Mouse (Mus musculus): ENCODE measurements around the gene Lrrc8d. TPM values are rescaled to one million over a fixed set of nuclear protein-coding genes. Genes with fewer than 3 reads are reported as not detected.
"Not testable (repeated sequence)": the region's sequence is repeated elsewhere in the genome, so short reads cannot be mapped to it uniquely, and the experiment has no call there.

Gene Lrrc8d
- polyA plus RNA-seq, 1 experiment from 2014 or later, result 24.4 TPM

- WGBS, result 86% methylated on average over 10 of the region's 10 CpGs
- Histone ChIP-seq H3K4me3 (no peak overlapping the region), H3K27me3 (ENCODE audit: insufficient read depth, poor library complexity, severe bottlenecking) (no peaks in the 10 kb centered on the region), H3K4me1 (replicated peaks) (no peaks in the 10 kb centered on the region), H3K27ac (no peak overlapping the region), H3K36me3 (no peaks in the 10 kb centered on the region), H3K9me3 (no peaks in the 10 kb centered on the region)
- DNase-seq (ENCODE audit: low spot score), result no peak
Observed at GRCm38 (mm10) chr5:105844044-105844753, 144.4 kb downstream of the Lrrc8d start.

- Histone ChIP-seq H3K9me3 (no peaks in the 10 kb centered on the region), H3K36me3 (no peaks in the 10 kb centered on the region), H3K4me1 (replicated peaks) (no peaks in the 10 kb centered on the region), H3K27me3 (ENCODE audit: insufficient read depth, poor library complexity, severe bottlenecking) (no peaks in the 10 kb centered on the region), H3K4me3 (no peak overlapping the region), H3K27ac (no peak overlapping the region)
- DNase-seq (ENCODE audit: low spot score), result no peak
- 91% methylated on average over 2 of the region's 2 CpGs for WGBS
Observed at GRCm38 (mm10) chr5:105845041-105845440, 145.3 kb downstream of the Lrrc8d start.

- Histone ChIP-seq H3K27ac (no peak overlapping the region), H3K36me3 (no peaks in the 10 kb centered on the region), H3K27me3 (ENCODE audit: insufficient read depth, poor library complexity, severe bottlenecking) (no peaks in the 10 kb centered on the region), H3K4me1 (replicated peaks) (no peaks in the 10 kb centered on the region), H3K4me3 (no peak overlapping the region), H3K9me3 (no peaks in the 10 kb centered on the region)
- no peak for DNase-seq (ENCODE audit: low spot score)
- WGBS, result 90% methylated on average over 8 of the region's 8 CpGs
Observed at GRCm38 (mm10) chr5:105847726-105848125, 148.0 kb downstream of the Lrrc8d start.

- Histone ChIP-seq H3K27me3 (ENCODE audit: insufficient read depth, poor library complexity, severe bottlenecking) (no peaks in the 10 kb centered on the region), H3K4me1 (replicated peaks) (no peaks in the 10 kb centered on the region), H3K4me3 (no peak overlapping the region), H3K9me3 (no peaks in the 10 kb centered on the region), H3K27ac (no peak overlapping the region), H3K36me3 (no peaks in the 10 kb centered on the region)
- no peak for DNase-seq (ENCODE audit: low spot score)
- 83% methylated on average over 4 of the region's 4 CpGs for WGBS
Observed at GRCm38 (mm10) chr5:105849222-105849621, 149.5 kb downstream of the Lrrc8d start.

- H3K4me1 ChIP-seq (replicated peaks), result no peaks in the 10 kb centered on the region
- no peak overlapping the region for H3K27ac ChIP-seq
- no peaks in the 10 kb centered on the region for H3K9me3 ChIP-seq
- H3K27me3 ChIP-seq (ENCODE audit: insufficient read depth, poor library complexity, severe bottlenecking), result no peaks in the 10 kb centered on the region
- 82% methylated on average over 3 of the region's 3 CpGs for WGBS
- H3K4me3 ChIP-seq, result no peak overlapping the region
- no peak for DNase-seq (ENCODE audit: low spot score)
- no peaks in the 10 kb centered on the region for H3K36me3 ChIP-seq
Observed at GRCm38 (mm10) chr5:105849643-105850042, 149.9 kb downstream of the Lrrc8d start.

- no peak for DNase-seq (ENCODE audit: low spot score)
- H3K4me1 ChIP-seq (replicated peaks), result no peaks in the 10 kb centered on the region; the same call in 1 of the 2 replicates
- WGBS, result 85% methylated on average over 9 of the region's 9 CpGs
- H3K27me3 ChIP-seq (ENCODE audit: insufficient read depth, poor library complexity, severe bottlenecking), result no peaks in the 10 kb centered on the region
- no peak overlapping the region for H3K27ac ChIP-seq
- H3K4me3 ChIP-seq, result no peak overlapping the region
- no peaks in the 10 kb centered on the region for H3K36me3 ChIP-seq
- H3K9me3 ChIP-seq, result no peaks in the 10 kb centered on the region
Observed at GRCm38 (mm10) chr5:105853271-105853670, 153.5 kb downstream of the Lrrc8d start.

- 87% methylated on average over 5 of the region's 5 CpGs for WGBS
- Histone ChIP-seq H3K4me1 (replicated peaks) (peaks cover 20% of the 10 kb centered on the region), H3K27me3 (ENCODE audit: insufficient read depth, poor library complexity, severe bottlenecking) (no peaks in the 10 kb centered on the region), H3K36me3 (no peaks in the 10 kb centered on the region), H3K4me3 (no peak overlapping the region), H3K27ac (no peak overlapping the region), H3K9me3 (no peaks in the 10 kb centered on the region)
- DNase-seq (ENCODE audit: low spot score), result no peak
Observed at GRCm38 (mm10) chr5:105857486-105857885, 157.7 kb downstream of the Lrrc8d start.

- WGBS, result 69% methylated on average over 8 of the region's 8 CpGs
- Histone ChIP-seq H3K27ac (peak overlapping the region; percentile 45; the same call in 1 of the 2 replicates), H3K36me3 (no peaks in the 10 kb centered on the region), H3K4me3 (no peak overlapping the region), H3K4me1 (replicated peaks) (peaks cover 20% of the 10 kb centered on the region), H3K27me3 (ENCODE audit: insufficient read depth, poor library complexity, severe bottlenecking) (no peaks in the 10 kb centered on the region), H3K9me3 (no peaks in the 10 kb centered on the region)
- peak; percentile 20 for DNase-seq (ENCODE audit: low spot score)
Observed at GRCm38 (mm10) chr5:105858754-105859694, 159.3 kb downstream of the Lrrc8d start.

GRCm38 (mm10) chr5:105859716-105860460 is 160.1 kb downstream of the Lrrc8d start:
- 67% methylated on average over 11 of the region's 11 CpGs for WGBS
- DNase-seq (ENCODE audit: low spot score), result no peak
- Histone ChIP-seq H3K4me1 (replicated peaks) (peaks cover 20% of the 10 kb centered on the region), H3K27me3 (ENCODE audit: insufficient read depth, poor library complexity, severe bottlenecking) (no peaks in the 10 kb centered on the region), H3K27ac (peak overlapping the region; percentile 45), H3K9me3 (no peaks in the 10 kb centered on the region), H3K4me3 (no peak overlapping the region), H3K36me3 (no peaks in the 10 kb centered on the region)

- 86% methylated on average over 10 of the region's 10 CpGs for whole genome bisulfite sequencing
- Histone ChIP-seq H3K4me1 (replicated peaks) (peaks cover 20% of the 10 kb centered on the region), H3K9me3 (no peaks in the 10 kb centered on the region), H3K27me3 (ENCODE audit: insufficient read depth, poor library complexity, severe bottlenecking) (no peaks in the 10 kb centered on the region), H3K4me3 (no peak overlapping the region), H3K36me3 (no peaks in the 10 kb centered on the region), H3K27ac (peak overlapping the region; percentile 45)
- DNase-seq (ENCODE audit: low spot score), result no peak
Observed at GRCm38 (mm10) chr5:105860461-105860835, 160.7 kb downstream of the Lrrc8d start.

GRCm38 (mm10) chr5:105861616-105862015 is 161.8 kb downstream of the Lrrc8d start:
- Histone ChIP-seq H3K27ac (no peak overlapping the region), H3K27me3 (ENCODE audit: insufficient read depth, poor library complexity, severe bottlenecking) (no peaks in the 10 kb centered on the region), H3K36me3 (no peaks in the 10 kb centered on the region), H3K9me3 (no peaks in the 10 kb centered on the region), H3K4me3 (no peak overlapping the region), H3K4me1 (replicated peaks) (peaks cover 20% of the 10 kb centered on the region)
- no peak for DNase-seq (ENCODE audit: low spot score)
- WGBS, result 94% methylated on average over 5 of the region's 5 CpGs

GRCm38 (mm10) chr5:105865110-105865628 is 165.4 kb downstream of the Lrrc8d start:
- not testable (repeated sequence) for H3K4me3 ChIP-seq; H3K9me3 ChIP-seq; H3K36me3 ChIP-seq; H3K4me1 ChIP-seq (replicated peaks); H3K27ac ChIP-seq; DNase-seq (ENCODE audit: low spot score); H3K27me3 ChIP-seq (ENCODE audit: insufficient read depth, poor library complexity, severe bottlenecking)
- 52% methylated on average over 5 of the region's 5 CpGs for WGBS

Data from hindbrain, embryonic 10.5 days (tissue).